Mouse (Mus musculus): ENCODE results near the gene Pde4c.

Pde4c gene

DNA sequence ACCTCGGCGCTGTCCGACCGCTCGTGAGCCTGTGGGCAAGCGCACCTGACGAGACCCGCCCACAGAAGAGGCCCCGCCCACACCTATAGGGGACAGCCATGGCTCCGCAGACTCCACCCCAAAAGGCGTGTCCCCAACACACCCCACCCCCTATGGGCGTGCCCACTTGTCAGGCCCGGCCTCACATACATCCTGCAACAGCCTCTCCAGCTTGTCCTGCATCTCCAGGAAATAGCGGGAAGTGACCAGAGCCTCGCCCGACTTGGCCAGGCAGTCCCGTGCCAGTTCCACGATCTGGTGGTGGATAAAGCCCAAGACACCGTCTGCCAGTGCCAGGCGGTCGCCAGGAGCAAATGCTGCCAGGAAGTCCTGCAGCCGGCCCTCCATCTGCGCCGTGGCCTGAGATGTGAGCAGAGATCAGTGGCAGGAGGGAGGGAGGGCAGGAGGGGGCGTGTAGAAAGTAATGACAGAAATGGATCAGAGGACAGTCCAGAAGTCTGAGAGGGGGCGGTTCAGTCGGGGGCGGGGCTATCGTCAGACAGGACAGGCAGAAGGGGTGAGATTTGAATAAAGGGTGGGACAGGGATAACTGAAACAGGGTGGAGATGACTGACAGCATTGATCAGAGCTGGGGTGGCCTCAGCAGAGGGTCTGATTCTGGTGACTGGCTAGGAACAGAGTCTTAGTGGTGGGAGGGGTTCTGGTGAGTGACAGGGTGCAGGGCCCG lies 64.6 kb downstream of the Pde4c start:
- DNase-seq (ENCODE audit: low spot score in 2 of 2): no peak

DNA sequence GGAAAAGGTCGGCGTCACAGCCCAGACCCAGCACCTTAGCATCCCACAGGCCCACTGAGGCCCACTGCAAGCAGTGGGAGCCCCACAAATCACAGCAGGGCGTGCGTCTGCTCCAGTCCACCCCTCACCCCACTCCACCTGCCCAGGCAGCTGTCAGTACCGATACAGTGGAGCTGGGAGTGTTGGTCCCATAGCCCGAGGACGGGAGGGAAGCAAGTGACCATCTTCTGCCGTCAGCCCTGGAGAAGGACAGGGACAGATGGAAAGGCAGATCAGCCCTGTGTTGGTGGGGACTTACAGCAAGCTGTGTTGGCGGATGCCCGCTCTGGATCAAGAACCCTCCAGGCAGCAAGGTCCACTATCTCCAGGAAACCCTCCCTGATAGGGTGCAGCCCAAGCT lies 65.5 kb downstream of the Pde4c start:
- no peak for DNase-seq (ENCODE audit: low spot score in 2 of 2)

DNA sequence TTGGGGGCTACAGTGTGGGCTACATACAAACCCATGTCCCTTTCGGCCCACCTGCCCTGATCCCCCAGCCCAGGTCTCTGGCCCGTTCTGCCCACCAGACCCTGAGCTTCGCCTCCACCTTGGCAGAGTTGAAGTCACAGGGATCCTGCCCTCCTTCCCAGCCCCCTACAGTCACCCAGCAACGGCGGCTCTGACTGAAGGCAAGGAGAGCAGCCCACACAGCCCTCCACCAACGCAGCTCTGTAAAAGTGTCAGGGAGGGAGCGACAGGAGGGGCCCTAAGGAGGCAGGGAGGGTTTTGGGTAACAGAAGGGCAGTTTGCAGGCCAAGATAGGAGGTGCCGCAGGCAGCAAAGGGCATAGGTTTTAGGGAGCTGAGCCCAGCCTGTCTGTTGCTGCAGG lies 67.3 kb downstream of the Pde4c start:
- DNase-seq (ENCODE audit: low spot score in 2 of 2): no peak

DNA sequence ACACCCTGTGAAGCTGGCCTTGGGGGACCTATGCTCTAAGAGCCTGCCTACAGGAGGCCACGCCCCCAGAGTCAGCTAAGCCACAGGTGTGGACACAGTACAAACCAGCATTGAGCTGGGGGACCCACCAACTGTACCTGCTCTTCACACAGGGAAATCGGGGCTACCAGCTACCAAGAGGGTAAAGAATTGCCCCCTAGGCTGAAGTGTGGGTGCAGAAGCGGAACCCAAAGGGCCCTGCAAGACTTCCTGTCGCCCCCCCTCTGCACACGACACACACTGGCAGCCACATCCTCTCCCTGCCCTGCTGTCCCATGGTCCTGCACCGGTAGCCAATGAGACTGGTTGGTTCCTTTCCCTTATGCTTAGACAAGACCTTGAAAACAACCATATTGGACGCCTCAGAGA lies 67.8 kb downstream of the Pde4c start:
- peak; percentile 80 to 84 for DNase-seq (ENCODE audit: low spot score in 2 of 2)

DNA sequence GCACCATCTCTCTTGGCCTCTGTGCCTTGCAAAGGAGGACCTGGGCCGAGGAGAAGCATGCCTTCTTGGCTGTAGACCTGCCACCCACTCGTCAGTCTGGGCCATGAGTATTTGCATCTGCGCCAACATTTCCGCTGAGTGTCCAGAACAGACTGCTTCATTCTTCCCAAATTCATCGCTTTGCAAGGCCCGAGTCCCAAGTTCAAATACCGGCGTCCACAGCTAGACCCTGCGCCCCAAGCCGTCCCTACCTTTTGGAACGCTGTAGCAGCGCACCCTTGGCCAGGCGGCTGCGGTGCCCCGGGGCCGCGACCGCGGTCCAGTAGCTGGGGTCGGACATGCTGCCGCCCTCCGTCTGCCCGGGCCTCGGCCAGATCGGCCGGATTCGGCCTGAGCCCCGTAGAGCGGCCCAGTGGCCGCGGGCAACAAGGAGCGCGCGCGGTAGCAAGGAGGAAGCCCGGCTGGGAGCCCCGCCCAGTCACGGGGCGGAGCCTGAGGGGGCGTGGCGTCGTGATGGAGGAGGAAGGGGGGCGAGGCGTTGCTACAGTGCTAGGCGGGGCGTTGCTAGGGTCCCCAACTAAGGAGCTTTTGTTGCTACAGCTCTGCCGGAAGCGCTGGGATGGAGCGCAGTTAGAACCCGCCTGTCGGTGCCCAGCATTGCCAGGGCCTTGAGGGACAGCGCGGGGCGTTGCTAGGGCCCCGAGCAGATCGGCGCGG lies 68.6 kb downstream of the Pde4c start:
- DNase-seq (ENCODE audit: low spot score in 2 of 2): peak; percentile 99

DNA sequence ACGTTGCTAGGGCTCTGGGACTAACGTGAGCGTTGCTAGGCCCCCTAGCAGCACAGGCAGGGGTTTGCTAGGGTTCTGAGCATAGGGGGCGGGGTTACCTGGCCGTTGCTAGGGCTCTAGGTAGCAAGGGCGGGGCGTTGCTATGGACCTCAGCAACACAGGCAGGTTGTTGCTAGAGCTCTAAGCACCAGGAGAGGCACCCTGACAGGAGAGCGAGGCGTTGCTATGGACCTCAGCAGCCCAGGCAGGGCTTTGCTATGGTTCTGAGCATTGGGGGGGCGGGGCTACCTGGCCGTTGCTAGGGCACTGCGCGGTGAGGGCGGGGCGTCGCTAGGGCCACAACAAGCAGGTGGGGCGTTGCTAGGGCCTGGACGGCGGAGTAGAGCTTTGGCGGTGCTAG lies 69.2 kb downstream of the Pde4c start:
- DNase-seq (ENCODE audit: low spot score in 2 of 2): peak; percentile 89 to 91

DNA sequence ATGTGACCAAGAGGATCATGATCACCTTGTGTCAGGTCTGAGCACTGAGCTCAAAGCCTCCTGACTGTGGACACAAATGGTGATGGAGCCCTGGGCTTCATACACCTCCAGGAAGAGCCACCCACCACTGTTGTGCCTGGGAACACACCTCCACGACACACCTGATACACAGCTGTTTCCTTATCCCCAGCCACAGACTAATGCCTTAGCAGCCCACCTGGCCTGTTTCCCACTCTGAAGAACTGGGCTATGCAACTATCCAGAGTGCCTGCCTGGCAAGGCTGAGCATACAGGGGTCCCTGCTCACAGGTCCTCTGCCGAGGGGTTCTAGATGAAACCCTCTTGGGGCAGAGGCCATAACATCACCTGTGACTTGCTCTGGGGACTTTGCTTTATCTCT lies 70.7 kb downstream of the Pde4c start:
- no peak for DNase-seq (ENCODE audit: low spot score in 2 of 2)

DNA sequence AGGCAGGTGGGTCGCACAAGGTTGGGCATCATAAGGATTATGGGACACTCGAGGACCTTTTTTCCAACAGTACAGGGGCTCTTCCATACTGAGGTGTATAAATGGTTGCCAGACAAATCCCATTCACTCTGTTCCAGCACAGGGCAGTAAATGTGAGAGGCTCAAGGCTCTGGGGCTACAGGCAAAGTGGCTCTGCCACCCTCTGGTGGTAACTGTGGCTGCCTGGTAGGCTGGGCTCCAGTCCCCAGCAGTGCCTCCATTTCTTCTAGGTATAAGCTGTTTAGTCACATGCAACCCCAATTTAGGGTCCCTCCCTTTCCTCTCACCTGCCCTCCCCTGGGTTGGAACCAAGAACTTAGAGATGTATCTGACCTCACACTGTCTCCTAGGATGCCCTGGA lies 71.8 kb downstream of the Pde4c start:
- no peak for DNase-seq (ENCODE audit: low spot score in 2 of 2)

DNA sequence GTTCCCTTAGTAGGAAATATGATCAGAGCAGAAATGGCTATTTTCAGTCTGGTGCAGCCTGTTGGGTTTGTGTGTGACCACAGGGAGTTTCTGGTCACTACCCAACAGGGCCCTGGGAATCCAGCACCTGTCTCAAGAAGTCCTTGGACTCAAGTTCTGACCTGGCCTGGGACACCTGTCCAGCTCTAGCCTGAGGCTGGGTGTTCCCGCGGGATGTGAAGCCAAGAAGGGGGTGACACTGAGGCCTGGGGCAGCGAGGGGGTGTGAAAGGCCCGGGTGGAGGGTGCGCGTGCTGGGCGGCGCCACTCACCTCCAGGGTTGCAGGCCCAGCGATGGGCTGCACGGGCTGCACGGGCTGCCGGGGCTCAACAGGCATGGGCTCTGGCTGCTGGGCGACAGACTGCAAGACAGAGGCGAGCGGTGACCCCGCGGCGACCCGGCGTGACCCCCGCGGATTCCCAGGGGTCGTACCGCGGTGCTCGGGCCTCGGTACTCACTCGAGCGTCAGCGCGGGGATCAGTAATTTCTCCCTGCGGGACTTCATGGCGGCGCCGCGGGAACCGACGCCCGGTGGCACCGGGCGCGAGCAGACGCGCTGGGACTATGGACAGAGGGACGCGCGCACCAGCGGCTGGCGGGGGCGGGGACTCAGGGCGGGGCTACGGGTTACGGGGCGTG lies 73.0 kb downstream of the Pde4c start:
- DNase-seq (ENCODE audit: low spot score in 2 of 2): no peak

DNA sequence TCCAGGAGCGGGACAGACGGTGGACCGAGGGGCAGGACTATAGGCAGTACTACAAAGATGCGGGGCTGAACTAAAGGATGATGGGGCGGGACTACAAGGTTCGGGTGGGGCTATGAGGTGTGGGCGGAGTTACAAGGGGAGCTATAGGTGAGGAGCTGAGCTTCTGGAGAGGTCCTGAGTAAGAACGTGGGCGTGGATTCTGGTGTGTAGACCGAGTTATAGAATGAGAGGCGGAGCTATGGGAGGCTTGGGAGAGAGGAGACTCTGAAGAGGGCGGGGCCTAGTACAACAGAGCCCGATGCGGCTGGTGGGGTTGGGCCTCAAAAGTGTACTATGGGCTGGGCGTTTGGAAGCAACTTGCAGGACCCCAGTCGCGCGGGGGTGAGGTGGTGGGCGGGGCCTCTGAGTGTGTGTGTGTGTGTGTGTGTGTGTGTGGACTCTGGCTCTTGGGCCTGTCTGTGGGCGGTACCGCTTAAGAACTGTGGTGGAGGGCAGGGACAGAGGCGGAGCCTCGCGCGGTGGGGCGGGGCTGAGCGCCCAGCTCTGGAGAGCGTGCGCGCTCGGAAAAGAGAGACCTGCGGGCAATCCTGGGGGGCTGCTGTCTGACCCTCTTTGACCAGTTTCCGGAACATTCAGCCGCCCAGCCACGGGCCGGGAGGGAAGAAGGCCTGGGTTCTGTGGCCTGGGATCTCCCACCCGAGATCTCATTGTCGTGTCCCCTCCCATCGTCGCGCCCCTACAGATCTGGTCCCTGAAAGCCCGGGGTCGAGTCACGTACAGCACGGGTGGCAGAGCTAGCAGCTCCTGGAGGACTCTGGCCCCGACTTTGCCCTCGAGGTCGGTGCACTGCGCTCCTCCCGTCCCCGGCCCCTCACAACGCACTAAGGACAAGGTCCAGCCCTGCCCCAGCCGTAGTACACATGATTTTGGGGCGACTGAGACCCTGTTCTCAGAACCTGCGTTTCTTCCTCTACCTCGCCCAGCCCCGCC lies 73.9 kb downstream of the Pde4c start:
- peak; percentile 81 to 82 for DNase-seq (ENCODE audit: low spot score in 2 of 2)

DNA sequence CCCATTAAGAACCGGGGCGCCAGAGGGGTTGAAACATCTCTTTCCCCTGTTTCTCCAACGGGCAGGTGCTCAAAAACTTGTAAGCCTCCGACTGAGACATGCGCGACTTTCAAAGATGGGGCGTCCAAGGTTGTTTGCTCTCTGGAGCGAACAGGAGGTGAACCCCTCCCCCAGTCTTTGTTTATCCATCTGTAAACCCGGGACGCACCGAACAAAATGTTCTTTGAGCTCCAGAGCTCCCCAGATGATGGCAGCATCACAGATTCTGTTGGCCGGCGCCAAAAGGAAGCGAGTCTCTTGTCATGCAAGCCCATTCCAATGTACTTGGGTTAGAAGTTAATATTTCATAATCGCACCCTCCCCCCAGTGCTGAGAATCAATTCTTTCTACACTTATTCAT lies 74.8 kb downstream of the Pde4c start:
- DNase-seq (ENCODE audit: low spot score in 2 of 2): no peak

DNA sequence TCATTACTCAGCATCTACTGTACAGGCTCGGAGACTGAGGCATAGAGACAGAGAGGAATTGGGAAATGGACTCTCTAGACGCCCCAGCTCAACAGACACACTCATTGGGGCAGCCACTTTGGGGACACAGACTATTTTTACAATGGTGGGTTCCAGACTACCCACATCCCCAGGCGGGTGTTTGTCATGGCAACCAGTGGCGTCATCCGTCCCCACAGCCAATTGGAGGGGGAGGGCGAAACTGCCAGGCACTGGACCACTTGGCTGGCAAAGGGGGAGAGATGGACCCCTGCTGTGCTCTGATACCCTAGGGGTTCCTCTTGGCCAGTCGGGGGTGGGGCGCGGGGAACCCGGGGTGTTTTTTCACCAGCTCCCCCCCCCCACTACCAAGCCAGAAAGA lies 77.1 kb downstream of the Pde4c start:
- peak in 1 of 2 experiments; percentile 37 for DNase-seq (ENCODE audit: low spot score in 2 of 2)

Data from natural killer cell, adult 2 months (primary cell).